Mouse (Mus musculus) ES-CJ7 (cell line): ENCODE data around the gene Smap1.

Source experiments
- DNase-seq: peaks from one replicate; pipeline ENCODE4 v3.0.0; 2011; ENCODE audit warnings: low read depth, low spot score

Smap1 gene

DNA sequence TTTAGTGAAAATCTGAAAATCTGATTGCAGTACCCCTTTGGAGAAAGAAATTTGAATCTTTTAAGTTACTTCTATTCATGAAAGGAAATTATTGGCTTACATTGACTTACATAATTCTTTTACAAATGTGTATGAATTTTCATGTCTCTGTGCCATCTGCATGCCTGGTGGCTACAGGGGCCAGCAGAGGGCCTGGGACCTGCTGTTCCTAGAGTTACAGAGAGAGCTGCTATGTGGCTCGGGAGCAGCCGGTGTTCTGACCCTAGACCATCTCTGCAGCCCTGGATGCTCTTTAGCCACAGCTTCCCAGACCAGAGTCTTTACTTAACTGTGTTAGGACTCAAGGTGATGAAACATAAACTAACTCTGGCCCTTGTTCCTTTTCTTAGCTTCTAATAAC, 1.8 kb downstream of the Smap1 start:
- DNase-seq: no peak

DNA sequence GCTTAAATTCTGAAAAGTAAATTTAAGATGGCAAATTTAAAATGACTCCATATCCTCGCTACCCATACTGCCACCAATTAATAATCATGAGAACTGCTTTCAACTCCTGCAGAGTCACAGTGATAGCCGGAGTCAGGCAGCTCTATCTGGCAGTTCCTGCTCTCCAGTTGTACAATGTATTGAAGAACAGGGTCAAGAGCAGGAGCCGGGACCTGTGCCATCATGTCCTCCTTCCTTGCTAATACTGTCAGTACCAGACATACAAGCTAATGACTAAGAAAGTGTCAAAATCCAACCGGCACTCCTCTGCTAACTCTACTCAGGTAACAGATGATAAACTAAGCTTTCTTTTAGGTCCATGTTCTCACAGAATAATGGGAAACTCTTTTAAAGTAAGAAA, 3.0 kb downstream of the Smap1 start:
- no peak for DNase-seq

DNA sequence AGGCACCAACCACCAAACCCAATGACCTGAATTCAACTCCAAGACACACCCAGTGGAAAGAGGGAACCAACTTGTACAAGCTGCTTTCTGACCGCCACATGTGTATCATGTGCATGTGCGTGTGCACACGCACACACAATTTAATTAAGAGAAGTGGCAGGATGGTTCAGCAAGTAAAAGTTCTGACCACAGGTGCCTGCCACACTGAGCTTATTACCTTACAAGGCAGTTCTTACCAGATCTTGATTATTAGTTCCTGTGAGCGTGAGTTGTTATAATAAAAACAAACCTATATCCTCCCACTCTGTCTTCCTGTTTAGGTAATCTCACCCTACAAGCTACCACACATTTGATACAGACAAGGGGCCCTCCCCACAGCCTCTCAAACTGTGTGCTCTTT, 6.6 kb downstream of the Smap1 start:
- no peak for DNase-seq

DNA sequence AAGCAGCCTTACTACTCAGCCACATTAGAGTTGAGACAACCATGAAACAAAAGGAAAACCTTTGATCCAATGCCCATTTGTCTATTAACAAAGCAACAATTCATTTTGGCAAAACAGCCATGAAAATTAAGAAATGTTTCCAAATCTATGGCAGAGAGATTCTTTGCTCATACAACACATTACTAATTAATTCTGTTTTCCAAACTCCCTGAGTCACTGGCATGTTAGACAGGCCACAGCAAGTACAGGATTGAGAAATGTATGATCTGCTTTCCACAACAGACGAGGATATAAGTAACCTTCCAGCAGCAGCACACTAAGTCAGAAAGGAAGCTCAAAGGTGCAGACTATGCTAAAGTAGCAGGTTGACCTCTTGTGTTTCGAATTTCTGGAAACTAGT, 9.1 kb downstream of the Smap1 start:
- no peak for DNase-seq

DNA sequence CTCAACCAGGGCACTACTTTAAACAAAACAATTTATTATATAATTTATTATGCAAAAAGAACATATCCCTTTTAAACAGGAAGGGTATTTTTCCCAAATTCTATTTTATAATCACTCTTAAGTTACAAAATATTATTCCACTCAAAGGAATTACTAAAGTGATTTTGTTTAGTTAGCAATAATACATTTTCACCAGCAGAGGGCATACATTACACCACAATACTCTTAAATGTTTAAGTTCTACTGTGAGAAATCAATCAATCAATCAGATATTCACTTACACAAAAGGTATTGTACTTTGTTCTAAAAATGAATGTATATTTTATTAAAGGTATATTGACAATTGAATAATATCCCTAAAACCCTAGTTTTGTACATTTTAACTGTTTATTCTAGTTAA, 16.0 kb downstream of the Smap1 start:
- DNase-seq: peak; percentile 30

DNA sequence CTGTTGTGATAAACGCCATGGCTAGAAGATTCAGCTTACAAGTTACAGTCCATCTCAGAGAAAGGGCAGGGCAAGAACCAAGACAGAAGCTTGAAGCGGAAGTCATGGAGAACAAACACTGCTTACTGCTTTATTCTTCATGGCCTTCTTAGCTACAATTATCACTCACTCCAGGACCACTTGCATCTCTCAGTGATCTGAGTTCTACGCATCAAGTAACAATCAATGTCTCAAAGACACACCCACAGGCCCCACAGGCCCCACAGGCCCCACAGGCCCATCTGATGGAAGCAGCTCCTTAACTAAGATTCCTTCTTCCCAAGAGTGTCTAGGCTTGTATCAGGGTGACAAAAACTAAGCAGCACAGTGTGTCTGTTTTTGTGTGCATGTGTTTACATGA, 18.8 kb downstream of the Smap1 start:
- peak; percentile 53 for DNase-seq

DNA sequence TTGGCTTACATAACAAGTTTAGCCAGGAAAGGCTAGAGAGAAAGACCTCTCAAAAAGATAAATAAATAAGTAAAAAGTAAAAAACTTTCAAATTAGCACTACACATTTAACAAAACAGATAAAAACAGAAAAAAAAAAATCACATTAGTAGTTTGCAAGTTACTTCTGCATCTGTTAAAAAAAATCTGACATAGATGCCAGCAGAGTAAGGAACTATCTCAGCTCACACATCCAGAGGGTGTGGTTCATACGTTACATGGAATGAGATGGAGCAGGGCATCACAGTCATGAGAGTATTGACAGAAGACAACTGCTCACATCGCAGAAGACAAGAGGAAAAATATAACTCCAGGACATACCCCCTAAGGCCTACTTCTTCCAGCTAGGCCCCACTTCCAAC, 19.4 kb downstream of the Smap1 start:
- no peak for DNase-seq

DNA sequence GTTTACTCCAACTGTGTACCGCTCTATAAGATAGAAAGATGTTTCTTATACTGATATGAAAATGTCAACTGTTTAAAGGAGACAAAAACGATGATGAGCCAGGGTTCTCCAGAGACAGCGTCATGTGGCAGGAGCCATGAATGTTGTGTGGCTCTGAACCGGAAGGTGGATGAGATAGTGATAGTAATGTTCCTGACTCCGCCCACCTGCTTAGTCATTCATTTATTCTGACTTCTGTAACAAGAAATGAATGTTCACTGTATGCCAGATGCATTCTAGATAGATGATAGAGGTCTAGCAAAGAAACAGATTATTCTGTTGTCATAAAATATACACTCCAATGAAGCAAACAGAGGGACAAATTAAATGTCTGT, 22.5 kb downstream of the Smap1 start:
- no peak for DNase-seq

DNA sequence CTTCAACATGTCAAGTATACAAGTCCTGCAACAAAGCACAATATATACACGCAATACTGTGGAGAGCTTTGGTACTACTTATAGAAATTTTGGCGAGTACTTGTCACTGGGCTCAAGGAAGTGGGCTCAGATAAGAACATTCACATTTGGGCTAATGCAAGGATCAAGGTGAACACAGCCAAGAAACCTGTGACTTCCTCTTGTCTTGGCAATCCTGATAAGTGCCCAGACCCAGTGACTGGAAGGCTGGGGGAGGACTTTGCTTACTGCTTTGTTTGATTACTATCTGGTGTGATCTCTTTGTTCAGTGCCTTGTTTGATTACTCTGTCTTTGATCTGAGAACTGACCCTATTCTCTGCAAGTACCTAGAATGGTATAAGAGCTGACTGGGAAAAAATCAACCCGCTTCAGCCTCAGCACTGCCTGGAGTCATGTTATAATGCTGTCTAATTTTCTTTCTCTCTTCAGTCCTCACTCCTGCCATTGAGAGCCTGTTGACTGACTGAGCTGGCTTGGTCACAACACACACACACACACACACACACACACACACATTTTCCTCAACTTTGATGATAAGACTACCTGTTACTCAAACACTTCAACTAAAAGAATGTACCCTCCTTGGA, 23.0 kb downstream of the Smap1 start:
- no peak for DNase-seq

DNA sequence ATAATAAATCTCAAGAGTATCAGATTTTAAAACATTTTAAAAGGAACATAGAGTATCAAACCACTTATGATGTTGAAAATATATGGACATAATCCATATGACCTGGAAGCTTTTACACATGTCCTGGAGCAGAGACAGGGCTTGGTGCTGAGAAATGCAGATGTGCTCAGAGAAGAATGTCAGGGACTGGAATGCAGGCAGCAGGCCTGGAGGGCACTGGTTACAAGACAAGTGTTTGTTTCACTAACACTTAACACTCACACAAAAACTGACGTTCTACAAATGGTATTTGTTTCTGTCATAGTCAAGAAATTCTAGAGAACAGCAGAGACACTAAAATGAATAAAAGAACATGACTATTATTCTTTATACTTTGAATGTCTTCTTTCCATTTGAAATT, 30.0 kb downstream of the Smap1 start:
- no peak for DNase-seq

DNA sequence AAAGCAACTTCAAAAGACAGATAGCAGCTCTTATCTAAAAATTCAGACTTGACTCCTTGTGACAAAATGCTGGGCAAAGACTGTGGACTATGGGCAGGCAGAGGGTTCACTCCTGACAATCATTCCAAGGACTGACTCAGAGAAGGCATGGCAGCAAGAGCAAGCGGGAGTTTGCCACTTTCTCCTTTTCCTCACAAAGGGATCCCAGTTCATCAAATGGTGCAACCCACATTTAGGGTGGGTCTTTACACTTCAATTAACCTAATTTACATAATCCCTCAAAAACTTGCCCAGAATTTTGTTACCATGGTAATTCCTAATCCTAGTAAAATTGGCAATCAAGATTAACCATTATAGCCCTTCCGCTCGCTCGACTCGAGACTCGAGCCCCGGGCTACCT, 37.2 kb downstream of the Smap1 start:
- DNase-seq: no peak

DNA sequence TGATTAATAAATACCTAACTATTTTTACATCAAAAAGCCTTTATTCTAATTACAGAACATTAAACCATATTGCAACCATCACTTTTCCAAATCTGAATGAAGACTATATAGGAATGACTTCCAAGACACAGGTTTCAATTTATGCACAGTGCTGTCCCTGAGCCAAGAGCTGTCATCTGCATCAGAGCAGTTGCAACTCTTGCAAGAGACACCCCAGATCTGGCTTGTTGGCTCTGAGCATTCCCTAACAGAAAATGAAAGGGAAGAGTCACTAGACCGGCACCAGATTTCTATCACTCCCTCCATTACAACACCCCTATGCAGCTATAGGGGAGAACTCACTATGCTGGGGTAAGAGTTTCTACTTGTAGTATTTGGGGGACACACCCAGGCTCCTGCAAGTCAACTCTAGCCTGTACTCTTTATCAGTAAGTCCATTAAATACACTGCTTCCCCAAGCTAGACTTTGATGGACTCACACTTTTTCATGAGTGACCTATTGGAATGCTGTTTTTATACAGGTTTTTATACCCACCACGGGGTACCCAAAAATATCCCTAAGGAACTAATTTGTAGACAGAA, 37.9 kb downstream of the Smap1 start:
- no peak for DNase-seq

DNA sequence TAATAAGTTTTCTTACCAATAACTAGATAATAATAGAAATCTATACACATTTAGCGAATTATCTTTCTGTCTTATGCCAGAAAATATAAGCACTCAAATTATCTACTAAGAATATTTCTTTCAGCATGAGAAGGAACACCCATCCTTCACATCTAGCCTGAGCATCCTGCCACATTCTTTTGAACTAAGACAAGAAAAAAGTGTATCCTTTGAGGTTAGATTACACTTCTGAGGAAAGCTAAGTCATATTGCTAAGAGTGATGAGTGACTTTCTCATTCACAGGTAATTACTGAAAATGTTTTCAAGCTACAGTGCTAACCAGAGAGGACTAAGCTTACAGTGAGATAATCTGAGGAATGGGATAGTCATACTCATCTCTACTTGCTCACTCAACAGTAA, 39.4 kb downstream of the Smap1 start:
- no peak for DNase-seq

DNA sequence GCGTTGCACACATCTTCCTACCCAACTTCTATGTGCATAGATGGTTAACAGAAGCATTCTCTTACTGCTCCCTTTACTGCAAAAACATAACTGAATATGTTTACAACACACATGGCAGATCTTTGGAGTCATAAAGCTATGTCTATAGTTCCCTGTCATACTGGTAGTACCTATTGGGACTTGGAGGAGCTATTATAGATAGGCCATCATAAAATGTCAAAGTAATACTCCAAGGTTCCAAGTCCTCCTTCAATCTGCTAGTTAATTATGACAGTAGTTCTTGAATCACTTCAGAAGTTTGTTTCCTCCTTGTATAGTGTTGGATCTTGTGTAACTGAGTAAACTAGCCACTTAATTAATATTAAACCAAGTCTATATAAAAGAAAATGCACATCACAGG, 49.9 kb downstream of the Smap1 start:
- no peak for DNase-seq

DNA sequence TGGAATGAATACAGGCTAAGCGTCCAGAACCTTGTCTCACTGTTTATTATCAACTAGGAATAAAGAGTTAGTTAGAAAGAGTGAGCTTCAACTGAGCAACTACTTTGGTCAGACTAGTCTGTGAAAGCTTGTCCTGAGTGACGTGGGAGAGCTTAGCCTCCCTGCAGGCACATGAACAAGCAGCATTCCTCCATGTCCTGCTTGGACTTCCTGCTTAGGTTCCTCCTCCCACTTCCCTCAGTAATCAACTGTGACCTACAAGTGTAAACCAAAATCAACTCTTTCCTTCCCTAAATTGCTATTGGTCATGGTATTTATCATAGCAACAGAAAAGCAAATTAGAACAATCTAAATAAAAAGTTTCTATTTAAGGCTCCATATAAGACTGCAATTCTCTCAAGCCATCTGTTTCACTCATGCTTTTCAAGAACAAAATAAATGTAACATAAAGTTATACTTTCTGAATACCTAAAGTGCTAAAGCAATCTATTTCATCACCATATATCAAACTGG, 54.7 kb downstream of the Smap1 start:
- DNase-seq: no peak

DNA sequence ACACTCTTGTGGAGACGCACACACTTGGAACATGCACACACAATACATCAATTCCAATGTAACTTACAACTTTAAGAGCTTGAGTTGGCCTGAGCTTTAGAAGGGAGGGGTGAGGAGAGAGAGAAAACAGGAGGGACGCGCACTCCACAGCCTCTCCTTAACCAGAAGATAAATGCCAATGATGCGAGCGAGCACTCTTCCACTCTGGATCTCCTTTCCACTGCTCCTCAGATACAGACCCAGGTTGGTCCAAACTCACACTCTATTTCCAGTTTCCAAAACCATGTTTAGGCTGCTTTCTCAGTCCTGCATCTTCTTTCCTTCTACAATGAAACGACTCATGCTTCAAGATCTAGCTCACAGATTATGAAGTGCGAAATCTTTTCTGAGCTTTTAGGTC, 56.6 kb downstream of the Smap1 start:
- DNase-seq: no peak

DNA sequence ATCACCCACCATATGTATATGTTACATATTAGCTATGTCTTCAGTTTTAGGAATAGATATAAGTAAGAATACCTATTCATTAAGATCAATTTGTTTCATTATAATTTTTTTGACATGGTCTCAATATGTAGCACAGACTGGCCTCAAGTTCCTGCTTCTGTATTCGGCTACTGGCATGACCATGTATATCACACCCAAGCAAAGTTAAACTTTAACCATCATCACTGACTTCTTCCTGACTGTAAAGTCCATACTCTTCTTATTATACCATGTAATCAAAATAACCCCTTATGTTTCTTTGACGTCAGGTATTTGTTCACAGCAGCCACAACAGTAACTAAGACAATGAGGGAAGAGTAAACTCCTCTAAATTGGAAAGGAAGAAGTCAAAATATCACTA, 61.2 kb downstream of the Smap1 start:
- no peak for DNase-seq

DNA sequence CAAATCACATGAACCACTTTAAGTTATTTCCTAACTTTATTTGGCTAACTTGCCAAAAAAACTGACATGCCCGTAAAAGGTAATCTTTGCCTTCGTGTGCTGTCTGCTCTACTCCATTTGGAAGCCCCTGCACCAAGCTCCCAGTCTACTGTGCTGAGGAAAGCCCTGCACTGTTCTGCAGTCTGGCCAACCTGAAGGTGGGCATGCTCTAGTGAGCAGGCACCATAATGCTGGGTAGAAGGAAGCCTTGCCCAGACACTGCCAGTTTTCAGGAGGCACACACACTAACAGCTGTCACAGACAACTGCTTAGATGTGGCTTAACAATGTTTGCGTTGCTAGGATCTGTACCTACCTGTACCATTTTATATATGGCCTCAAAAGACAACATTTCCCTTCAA, 66.5 kb downstream of the Smap1 start:
- no peak for DNase-seq

DNA sequence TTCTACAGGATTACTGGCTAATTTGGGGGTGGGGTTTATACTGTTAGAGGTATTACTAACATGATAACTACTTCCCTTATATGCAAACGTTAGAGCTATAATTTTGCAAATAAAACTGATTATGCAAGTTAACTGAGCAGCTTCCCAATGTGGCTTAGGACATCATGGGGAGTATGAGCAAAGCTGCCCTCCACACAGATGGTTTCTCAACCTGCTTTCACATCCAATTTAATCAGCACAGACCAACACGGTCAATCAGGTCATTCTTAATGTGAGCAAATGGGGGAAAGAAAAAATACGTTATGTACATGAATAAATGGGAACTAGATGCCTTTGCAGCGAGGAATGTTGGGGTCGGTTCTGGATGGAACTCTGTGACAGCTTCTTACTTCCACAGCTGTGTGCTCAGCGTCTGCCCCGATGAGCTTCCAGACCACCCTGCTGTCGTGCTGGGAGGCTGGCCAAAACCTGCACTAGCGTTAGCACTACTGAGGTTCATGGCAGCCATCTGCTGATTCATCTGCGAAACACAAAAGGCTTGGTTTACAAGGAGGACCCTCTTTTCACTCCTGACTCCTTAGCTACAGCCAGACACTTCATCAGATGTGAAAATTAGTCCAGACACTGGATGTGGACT, 76.0 kb downstream of the Smap1 start:
- no peak for DNase-seq

DNA sequence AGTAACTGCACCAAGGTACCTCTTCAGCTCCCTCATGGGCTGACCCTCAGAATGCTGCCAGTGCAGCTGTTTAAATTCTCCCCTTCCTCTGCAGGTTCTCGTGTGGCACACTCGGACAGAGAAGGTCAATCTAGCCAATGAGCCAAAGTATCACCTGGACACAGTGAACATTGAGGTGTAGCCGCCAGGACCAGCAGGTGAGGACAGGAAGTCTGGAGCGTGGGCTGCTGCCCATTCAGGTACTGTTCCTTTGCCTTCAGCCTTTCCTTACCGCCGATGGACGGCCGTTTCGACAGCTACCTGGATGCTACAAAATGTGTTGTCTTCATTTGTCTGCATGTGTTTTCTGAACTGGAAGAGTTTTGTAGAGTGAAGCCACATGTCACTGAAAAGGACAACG, 77.1 kb downstream of the Smap1 start:
- DNase-seq: no peak

DNA sequence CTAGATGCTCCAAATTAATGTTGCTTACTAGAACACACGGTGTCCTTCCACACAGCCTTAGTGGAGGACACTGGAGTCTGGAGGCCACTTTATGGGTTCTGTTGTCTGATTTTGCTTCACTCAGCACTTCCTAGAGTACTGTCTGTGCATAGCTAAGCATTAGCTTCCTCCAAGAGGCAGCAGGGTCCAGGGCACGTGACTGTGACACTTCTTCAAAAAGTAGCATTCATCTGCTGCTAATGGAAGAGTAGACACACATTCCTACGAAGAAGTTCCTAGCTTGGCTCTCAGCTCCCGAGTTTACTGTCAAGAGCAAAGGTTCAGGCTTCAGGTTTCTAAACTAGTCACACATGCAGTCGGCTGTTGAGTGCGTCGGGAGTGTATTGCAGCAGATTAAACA, 78.3 kb downstream of the Smap1 start:
- DNase-seq: no peak

DNA sequence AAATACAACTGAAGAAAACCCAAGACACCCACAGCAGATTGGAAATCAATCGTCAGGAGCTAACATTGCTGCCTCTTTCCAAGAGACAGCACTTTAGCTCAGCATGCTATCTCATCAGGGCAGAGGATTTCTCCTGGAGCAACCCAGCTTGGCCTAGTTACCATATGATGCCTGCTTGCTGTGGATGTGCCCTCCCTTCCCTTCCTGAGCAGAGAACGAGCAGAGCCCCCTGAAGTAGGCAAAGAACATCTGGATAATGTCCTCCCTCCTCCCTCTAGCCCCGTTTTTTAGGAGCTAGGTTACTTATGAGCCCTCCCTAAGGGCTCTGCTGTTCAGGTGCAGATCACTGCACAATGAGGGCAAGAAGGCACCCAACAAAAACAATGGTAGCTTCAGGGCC, 79.5 kb downstream of the Smap1 start:
- no peak for DNase-seq

DNA sequence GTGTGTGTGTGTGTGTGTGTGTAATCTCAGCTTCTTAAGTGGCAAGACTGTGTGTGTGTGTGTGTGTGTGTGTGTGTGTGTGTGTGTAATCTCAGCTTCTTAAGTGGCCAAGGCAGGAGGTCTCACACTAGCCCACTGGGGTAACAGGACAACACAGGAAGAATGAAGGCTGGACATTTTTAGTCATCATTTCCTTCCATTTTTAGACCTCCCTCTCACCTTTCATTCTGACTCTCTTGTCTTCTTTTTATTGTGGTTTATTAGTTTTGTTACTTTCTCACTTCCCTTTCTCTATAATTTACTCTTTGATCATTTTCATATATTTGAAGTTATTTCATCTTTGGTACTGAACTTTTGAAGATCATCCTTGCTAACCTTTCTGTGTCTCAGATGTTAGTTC, 81.2 kb downstream of the Smap1 start:
- DNase-seq: no peak

DNA sequence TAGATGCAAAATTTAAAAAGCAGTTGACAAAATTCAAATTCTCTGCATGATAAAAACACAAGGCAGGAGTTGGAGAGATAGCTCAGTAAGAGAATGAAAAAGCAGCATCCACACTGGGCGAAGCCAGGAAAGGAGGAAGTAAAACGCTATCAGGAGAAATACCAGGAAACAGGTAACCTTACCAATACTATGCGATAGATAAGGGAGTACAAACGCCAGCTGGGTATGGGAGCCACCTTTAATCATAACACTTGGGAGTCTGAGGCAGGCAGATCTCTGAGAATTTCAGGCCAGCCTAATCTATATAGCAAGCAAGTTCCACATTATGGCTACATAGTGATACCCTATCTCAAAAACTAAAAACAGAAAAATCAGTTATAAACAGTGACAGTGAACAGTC, 85.5 kb downstream of the Smap1 start:
- DNase-seq: no peak
